22 mouse cellular contexts compared by ENCODE assay signal in genomic region chr6:32180012-32180358, GRCm38 (mm10).
DNase-seq lines count a peak whose midpoint lies in the region; ATAC-seq and TF ChIP-seq lines count a peak whose summit lies in the region.
"Had no signal": no experiment of that assay in that cellular context is flagged by ENCODE, and none has a peak within 500 bp of the region (broad histone marks: within the 10 kb centered on the region; RNA-seq: fewer than 3 reads in every experiment).

No protein-coding gene starts in this region.

- H3K36me3 ChIP-seq in forebrain, embryonic 13.5 days (ENCODE audit: poor library complexity, severe bottlenecking) = peaks cover 41% of the 10 kb centered on the region
- 0 out of 2 replicates have a peak, but pooled peaks cover under 1% of the 10 kb centered on the region for H3K36me3 ChIP-seq in forebrain, embryonic 12.5 days (replicated peaks)
- H3K36me3 ChIP-seq in limb, embryonic 10.5 days = 0 out of 2 replicates have a peak, but pooled peaks cover 3% of the 10 kb centered on the region
- H3K36me3 ChIP-seq: G1E; hindbrain, embryonic 12.5 days; kidney, embryonic 15.5 days had no signal

- no peak overlapping the region for H3K9ac ChIP-seq in forebrain, embryonic 13.5 days
- H3K9ac ChIP-seq in forebrain, embryonic 12.5 days = no peak overlapping the region
- H3K9ac ChIP-seq: heart, embryonic 13.5 days; hindbrain, embryonic 12.5 days; kidney, embryonic 15.5 days; liver, embryonic 14.5 days; lung, embryonic 14.5 days; neural tube, embryonic 15.5 days had no signal

- no peaks in the 10 kb centered on the region for H3K9me3 ChIP-seq in forebrain, embryonic 13.5 days (replicated peaks)
- no peaks in the 10 kb centered on the region for H3K9me3 ChIP-seq in forebrain, embryonic 12.5 days
- H3K9me3 ChIP-seq in limb, embryonic 10.5 days (replicated peaks) = no peaks in the 10 kb centered on the region
- H3K9me3 ChIP-seq: G1E; heart, embryonic 13.5 days; hindbrain, embryonic 12.5 days; kidney, embryonic 15.5 days; neural tube, embryonic 15.5 days had no signal

- peak; percentile 8 for DNase-seq in Muller cell, postnatal 12 days (ENCODE audit: inconsistent ontology term)
- DNase-seq in brain, embryonic 14.5 days (ENCODE audit: low read depth) = peak; percentile 24
- peak; percentile 47 for DNase-seq in limb, embryonic 10.5 days (ENCODE audit: low spot score)
- DNase-seq in spleen, postnatal 14 days (ENCODE audit: low spot score in 2 of 2) = no peak
- DNase-seq in urinary bladder, adult 2 months (ENCODE audit: low spot score) = no peak
- DNase-seq in MN1 (ENCODE audit: low spot score) = no peak
- DNase-seq: adrenal gland, postnatal 10 days; B cell, adult 2 months; cerebellum, adult 8-10 months; kidney, adult 11 months; left cerebral cortex, postnatal 4 days had no signal

- no peak for TF ChIP-seq POLR2A in brain, embryonic 14.5 days (IDR thresholded peaks at IDR 0.05; ENCODE audit: borderline replicate concordance, extremely low read depth, insufficient read depth, insufficient read length, poor library complexity, severe bottlenecking)

- H3K27ac ChIP-seq in forebrain, embryonic 13.5 days = 0 out of 2 replicates have a peak overlapping the region, but pooled peaks have one; percentile 36
- no peak overlapping the region for H3K27ac ChIP-seq in forebrain, embryonic 12.5 days
- H3K27ac ChIP-seq in limb, embryonic 10.5 days = peak overlapping the region; percentile 86
- H3K27ac ChIP-seq: heart, embryonic 13.5 days; hindbrain, embryonic 12.5 days; kidney, embryonic 15.5 days; left cerebral cortex, adult 2 months; liver, embryonic 14.5 days; neural tube, embryonic 15.5 days had no signal

- WGBS in forebrain, embryonic 13.5 days = 74% methylated on average over 5 of the region's 5 CpGs
- WGBS in forebrain, embryonic 12.5 days = 78% methylated on average over 5 of the region's 5 CpGs
- WGBS in limb, embryonic 10.5 days = 62% methylated on average over 5 of the region's 5 CpGs

- H3K4me2 ChIP-seq in forebrain, embryonic 13.5 days = no peak overlapping the region
- no peak overlapping the region for H3K4me2 ChIP-seq in forebrain, embryonic 12.5 days
- H3K4me2 ChIP-seq: heart, embryonic 13.5 days; hindbrain, embryonic 12.5 days; kidney, embryonic 15.5 days; lung, embryonic 14.5 days; midbrain, embryonic 11.5 days; neural tube, embryonic 15.5 days had no signal

- H3K4me3 ChIP-seq in forebrain, embryonic 13.5 days = no peak overlapping the region
- H3K4me3 ChIP-seq in forebrain, embryonic 12.5 days (replicated peaks) = no peak overlapping the region
- no peak overlapping the region for H3K4me3 ChIP-seq in limb, embryonic 10.5 days
- H3K4me3 ChIP-seq: heart, embryonic 13.5 days; hindbrain, embryonic 12.5 days; kidney, embryonic 15.5 days; left cerebral cortex, adult 2 months; neural tube, embryonic 15.5 days had no signal

- no peaks in the 10 kb centered on the region for H3K27me3 ChIP-seq in forebrain, embryonic 13.5 days
- H3K27me3 ChIP-seq in forebrain, embryonic 12.5 days = no peaks in the 10 kb centered on the region
- H3K27me3 ChIP-seq in limb, embryonic 10.5 days (ENCODE audit: low read depth, poor library complexity, severe bottlenecking) = no peaks in the 10 kb centered on the region
- H3K27me3 ChIP-seq: heart, embryonic 13.5 days; hindbrain, embryonic 12.5 days; kidney, embryonic 15.5 days; neural tube, embryonic 15.5 days had no signal

- no peaks in the 10 kb centered on the region for H3K4me1 ChIP-seq in forebrain, embryonic 13.5 days
- peaks cover 5% of the 10 kb centered on the region; the same call in 1 of the 2 replicates for H3K4me1 ChIP-seq in forebrain, embryonic 12.5 days
- peaks cover 50% of the 10 kb centered on the region for H3K4me1 ChIP-seq in limb, embryonic 10.5 days
- H3K4me1 ChIP-seq: heart, embryonic 13.5 days; kidney, embryonic 15.5 days; neural tube, embryonic 15.5 days had no signal

- TF ChIP-seq CTCF in brain, embryonic 14.5 days (IDR thresholded peaks at IDR 0.05; ENCODE audit: borderline replicate concordance, extremely low read depth, insufficient read depth, insufficient read length) = no peak

- ATAC-seq in forebrain, embryonic 13.5 days = no peak
- ATAC-seq in forebrain, embryonic 12.5 days (ENCODE audit: low FRiP score) = no peak

Comparison
In these comparisons a context has a peak if more than half of its experiments do, and no peak if none do; other contexts are left out.
1. DNase-seq: peak in Muller cell, postnatal 12 days (single experiment), brain, embryonic 14.5 days (single experiment) and limb, embryonic 10.5 days (single experiment); none in spleen, postnatal 14 days (0 of 2), urinary bladder, adult 2 months (single experiment) and MN1 (single experiment).